Mouse (Mus musculus) layer of hippocampus, postnatal 14 days (tissue): Measurements from ENCODE around the gene Bche. TPM values are rescaled to one million over a fixed set of nuclear protein-coding genes. Genes with fewer than 3 reads are reported as not detected.
A peak's percentile ranks its signal among the peaks of the same experiment; 100 is the strongest.

Experiments
- DNase-seq, 2 experiments: peaks; one replicate each; pipeline ENCODE4 v3.0.0; 2021 to 2022; ENCODE audit warnings: low spot score in 2 of 2, mixed read lengths in 1 of 2
- long read RNA-seq, 2 experiments: library from polyadenylated mRNA; stranded (forward); transcript quantifications; one replicate each; pipeline ENCODE4 v2.0.0; 2021
- total RNA-seq, 2 experiments: library from RNA; stranded (reverse); gene quantifications; 2 replicates each; pipeline ENCODE4 v1.2.3; 2021

Gene Bche
- 1 to 10 TPM; 7.3 to 8.0 TPM for total RNA-seq
- long read RNA-seq, experiment 1, full-length matches to known transcripts, result 4 of 4 reads
- long read RNA-seq, experiment 1, partial matches to known transcripts, result 0 of 4 reads
- long read RNA-seq, experiment 1, other reads (novel, unspliced or antisense), result 0 of 4 reads
- long read RNA-seq, experiment 2, full-length matches to known transcripts, result 1 of 2 reads
- long read RNA-seq, experiment 2, partial matches to known transcripts, result 0 of 2 reads
- long read RNA-seq, experiment 2, other reads (novel, unspliced or antisense), result 1 of 2 reads

GRCm38 (mm10) chr3:73708410-73708714 lies at the start of gene Bche:
Gene Bche, minus strand, starts transcription at chr3:73708415.
- DNase-seq, result no peak

DNA sequence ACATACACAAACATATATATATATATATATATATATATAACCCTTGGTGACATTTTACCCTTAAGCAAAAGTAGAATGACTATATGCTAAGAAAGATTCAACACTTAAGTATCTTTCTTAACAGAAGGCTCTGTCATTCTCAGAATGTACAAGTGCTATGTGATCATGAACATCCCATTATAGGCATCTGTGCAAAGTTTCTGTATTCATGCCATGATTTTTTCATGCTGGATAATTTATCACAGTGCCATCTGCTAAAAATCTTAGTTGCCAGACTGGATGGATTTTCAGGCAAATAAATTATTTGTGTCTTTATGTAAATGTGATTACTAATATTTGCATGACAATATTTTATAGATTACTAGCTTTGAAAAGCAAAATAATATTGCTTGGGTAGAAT lies 33.8 kb upstream of the Bche start:
- peak in 1 of 2 experiments; percentile 60 for DNase-seq

DNA sequence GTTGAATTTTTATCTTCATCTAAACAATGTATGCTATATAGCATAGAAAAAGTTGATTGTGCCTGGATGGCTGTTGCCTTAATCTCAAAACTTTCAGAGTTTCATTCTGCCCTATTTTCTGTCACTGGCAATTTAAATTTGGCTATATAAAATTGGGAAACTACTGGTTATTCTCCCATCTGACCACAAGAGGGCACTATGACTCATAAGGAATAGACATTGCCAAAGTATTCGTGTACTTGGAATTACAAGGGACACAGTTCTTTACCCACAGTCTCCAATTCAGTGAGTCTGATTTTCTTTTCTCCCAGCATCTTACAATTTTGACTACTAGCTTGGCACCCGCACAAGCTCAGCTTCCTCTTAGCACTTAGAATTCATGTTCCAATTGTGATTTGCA lies 23.5 kb upstream of the Bche start:
- peak; percentile 5 to 54 for DNase-seq

DNA sequence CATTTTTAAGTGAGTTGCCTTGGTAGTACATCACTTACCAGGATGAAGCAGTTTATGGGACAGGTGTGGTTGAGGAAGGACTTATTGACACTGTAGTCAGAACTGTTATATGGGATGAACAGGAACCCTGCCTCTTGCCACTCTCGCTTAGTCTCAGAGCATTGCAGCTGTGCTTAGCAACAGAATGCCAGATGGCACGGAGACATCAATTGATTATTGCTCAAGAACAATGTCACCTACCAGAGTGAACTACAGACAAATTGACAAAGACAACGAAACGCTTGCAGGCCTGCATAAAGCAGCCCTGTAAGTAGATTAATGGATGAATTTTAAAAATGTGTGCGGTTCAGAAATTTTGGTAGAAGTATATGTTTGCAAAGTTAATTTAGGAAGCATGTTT lies 21.3 kb upstream of the Bche start:
- no peak for DNase-seq

DNA sequence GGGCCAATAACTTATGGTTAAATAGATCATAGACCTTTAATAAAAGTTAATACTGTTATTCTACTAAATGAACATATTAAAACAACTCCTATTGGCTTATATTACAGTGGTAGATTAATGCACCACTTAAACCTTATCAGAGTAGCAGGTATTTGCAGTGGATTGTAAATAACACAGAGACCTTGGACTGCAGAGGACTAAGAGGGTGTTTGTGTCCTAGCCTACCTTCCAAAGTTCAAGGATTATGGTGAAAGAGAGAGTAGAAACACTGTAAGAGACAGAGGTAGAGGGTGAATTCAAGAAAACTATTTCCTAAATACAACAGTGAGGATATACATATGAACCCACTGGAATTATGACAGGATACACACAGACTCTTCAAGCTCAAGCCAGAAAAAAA lies 17.5 kb upstream of the Bche start:
- DNase-seq, result no peak

GRCm38 (mm10) chr3:73724869-73725268 lies 16.7 kb upstream of the Bche start:
- DNase-seq, result no peak

DNA sequence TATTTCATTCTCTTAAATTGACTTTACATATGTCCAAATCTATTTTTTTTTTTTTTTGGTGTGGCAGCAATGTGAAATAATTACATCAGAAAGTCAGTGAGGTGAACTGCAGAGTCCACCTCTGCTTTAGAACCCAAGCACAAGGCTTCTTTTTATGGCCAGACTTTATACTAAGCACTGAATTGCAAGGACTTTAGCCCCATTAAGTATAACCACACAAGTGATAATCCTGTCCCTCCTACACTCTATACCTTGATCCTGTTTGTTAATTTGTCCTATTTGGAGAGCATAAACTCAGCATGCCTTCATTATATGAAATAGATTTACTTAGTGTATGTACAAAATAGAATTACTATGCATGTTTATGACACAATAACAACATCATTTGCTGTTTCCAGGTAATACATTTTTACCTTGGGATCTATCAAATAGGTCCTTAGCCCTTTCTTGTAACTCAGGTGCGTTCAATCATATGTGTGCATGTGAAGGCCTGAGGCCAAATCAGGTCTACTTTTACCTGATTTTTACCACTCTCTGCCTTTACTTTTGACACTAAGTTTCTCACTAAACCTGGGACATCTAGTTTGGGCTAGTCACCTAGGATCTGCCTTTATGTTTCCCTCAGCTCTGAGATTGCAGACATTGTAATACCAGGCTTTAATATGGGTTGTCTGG lies 9.5 kb upstream of the Bche start:
- no peak for DNase-seq

GRCm38 (mm10) chr3:73709871-73710270 lies 1.7 kb upstream of the Bche start:
- DNase-seq, result peak in 1 of 2 experiments; percentile 6

DNA sequence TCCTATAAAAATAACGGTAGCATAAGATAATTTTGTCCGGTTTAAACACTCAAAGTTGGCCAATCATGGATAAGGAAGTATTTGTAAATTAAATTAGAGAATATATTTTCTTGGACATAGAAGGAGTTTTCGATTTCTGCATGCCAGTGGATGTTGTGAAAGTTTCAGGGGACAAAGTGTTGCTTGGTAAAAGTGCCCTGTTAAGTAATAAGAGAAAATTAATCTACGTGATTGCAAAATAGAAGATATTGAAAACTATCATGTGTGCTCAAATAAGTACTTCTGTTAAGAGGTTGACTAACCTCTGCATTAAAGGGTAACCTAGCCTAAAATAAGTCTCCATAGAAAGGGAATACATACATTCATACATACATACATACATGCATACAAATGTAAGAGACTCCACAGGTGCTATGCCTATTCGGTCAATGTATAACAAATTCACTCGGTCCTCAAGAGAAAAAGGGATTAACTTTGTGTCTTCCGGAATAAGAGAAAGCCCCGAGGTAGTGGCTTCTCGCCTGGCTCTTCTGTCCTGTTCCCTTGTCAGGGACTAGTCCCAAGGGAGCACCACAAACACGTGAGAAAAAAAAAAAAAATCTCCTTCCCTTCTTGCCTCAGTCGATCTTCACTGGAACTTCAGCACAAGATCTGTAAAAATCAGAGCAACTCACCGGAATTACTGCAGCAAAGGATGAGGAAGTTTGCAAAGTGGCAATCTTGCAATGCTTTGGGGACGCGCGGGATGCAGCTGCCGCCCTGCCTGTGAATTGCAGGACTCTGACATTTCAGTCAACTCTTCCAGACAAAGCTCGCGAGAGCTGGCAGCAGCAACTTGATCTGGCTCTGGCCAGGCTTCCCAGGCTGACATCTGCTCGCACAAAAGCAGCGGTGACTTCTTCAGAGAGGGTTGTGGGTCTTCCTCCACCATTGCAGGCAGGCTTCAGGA lies 480 bp downstream of the Bche start:
- peak; percentile 26 to 32 for DNase-seq

GRCm38 (mm10) chr3:73706544-73706943 lies 1.7 kb downstream of the Bche start:
- DNase-seq, result no peak

GRCm38 (mm10) chr3:73698889-73699288 lies 9.3 kb downstream of the Bche start:
- no peak for DNase-seq

GRCm38 (mm10) chr3:73673333-73673732 lies 34.9 kb downstream of the Bche start:
- DNase-seq, result no peak

GRCm38 (mm10) chr3:73668172-73668571 lies 40.0 kb downstream of the Bche start:
- DNase-seq, result no peak

DNA sequence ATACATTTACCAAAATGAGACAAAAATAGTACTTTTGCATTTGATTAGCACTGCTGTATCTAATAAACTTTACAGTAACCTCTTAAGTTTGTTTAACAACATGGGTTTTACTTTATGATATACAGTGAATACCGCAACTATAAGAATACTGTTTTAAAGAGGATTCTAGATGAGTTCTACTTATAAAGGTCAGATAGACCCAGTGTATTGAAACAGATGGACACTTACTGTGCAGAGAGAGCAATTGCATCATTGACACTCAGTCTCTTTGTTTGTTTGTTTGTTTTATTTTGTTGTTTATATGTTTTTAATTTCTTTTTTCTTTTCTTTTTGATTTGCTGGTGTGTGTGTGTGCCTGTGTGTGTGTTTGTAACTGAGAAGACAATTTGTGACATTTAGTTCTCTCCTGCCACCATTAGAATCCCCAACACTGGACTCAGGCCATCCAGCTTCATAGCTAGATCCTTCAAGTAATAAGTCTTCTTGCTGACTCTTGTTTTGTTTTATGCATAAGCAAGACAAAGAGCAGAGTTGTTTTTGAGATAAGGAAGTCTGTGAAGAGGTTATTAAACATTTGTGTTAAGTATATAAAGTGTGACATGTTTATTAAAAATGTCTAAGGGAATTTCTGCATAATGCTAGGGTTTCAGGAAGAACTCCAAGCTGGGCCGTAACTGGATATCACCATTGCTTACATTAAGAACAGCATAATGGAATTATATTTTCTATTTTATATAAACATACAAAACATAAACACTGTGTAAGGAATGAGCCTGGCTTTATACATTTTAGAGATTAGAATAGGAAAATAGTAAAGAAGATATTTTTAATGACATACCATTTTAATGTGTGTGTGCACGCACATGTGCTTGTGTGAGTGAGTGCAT lies 40.7 kb downstream of the Bche start:
- no peak for DNase-seq

GRCm38 (mm10) chr3:73650281-73650680 lies 57.9 kb downstream of the Bche start:
- no peak for DNase-seq

- no peak for DNase-seq
Observed at GRCm38 (mm10) chr3:73647064-73647463, 61.2 kb downstream of the Bche start.

GRCm38 (mm10) chr3:73611421-73611820 lies 96.8 kb downstream of the Bche start:
- DNase-seq, result peak in 1 of 2 experiments; percentile 39

- no peak for DNase-seq
Observed at GRCm38 (mm10) chr3:73591757-73592533, 116.3 kb downstream of the Bche start.
